Mouse (Mus musculus) small intestine, adult 2 months (tissue): ENCODE data around the gene Slc6a12.

Experiments used
- CTCF ChIP-seq: fragments of 200-500 bp; IDR thresholded peaks from 2 replicates; pipeline ENCODE4 v1.5.1; 2012; ENCODE audit warnings: low read depth, mild to moderate bottlenecking, control low read depth, inconsistent platforms, low read length, moderate library complexity, mixed read lengths; ENCODE audit not compliant: insufficient replicate concordance, insufficient read length; ENCODE audit errors: extremely low read depth
- POLR2A ChIP-seq: fragments of 200-500 bp; IDR thresholded peaks from 2 replicates; pipeline ENCODE4 v1.6.1; 2012; ENCODE audit warnings: low read depth, mild to moderate bottlenecking, control low read depth, inconsistent platforms, low read length, moderate library complexity

GRCm38 (mm10) chr6:121412558-121413297 is 69.9 kb downstream of the Slc6a12 start:
- TF ChIP-seq POLR2A (no peak), CTCF (no peak)
